Mouse (Mus musculus) layer of hippocampus, postnatal 14 days (tissue): Measurements from ENCODE around the gene Ncbp2. TPM values are rescaled to one million over a fixed set of nuclear protein-coding genes. Genes with fewer than 3 reads are reported as not detected.
A peak's percentile ranks its signal among the peaks of the same experiment; 100 is the strongest.
"Not testable (repeated sequence)": the region's sequence is repeated elsewhere in the genome, so short reads cannot be mapped to it uniquely, and the experiment has no call there.

Experiments used
- DNase-seq, 2 experiments: peaks; one replicate each; pipeline ENCODE4 v3.0.0; 2021 to 2022; ENCODE audit warnings: low spot score in 2 of 2, mixed read lengths in 1 of 2
- total RNA-seq, 2 experiments: library from RNA; stranded (reverse); gene quantifications; 2 replicates each; pipeline ENCODE4 v1.2.3; 2021

The Ncbp2 gene
- total RNA-seq, 2 experiments from 2014 or later = 47.8 to 52.5 TPM

DNA sequence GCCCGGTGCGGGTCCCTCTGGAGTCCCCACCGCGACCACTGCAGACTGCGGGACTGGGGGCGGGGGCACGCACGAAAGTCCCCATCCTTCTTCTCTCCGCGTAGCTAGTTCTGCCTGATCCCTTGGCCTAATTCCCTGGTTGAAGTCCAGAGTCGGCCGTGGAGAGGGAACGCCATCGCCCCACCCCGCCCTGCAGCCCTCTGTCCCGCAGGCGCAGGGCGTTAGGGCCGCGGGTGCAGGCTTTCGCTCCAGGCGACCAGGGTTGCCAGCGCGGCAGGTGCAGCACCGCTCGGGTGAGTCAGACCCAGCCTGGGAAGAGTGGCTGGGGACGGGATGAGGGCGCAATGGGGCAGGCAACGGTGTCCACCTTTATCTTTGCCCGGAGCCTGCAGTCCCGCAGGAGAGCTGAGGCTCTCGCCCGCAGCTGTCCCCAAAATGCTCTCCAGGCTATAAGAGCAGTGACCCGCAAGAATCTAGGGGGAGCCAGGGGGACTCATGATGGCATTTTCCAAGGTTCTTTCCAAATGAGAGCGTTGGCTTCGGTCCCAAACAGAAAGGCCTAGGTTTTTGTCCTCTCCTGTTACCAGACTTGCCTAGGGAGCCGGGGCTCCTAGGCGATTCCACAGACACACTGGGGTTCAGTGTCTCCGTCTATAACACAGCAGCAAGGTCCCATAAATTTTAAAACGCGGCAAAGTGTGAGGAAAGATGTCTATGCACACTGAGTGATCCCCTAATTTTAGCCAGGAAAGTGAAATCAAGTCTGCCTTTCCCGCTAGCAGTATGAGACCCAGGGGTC, 14.4 kb upstream of the Ncbp2 start, which contains the start of gene Pigz:
TSS of gene Pigz (plus strand) at position 101 of the 799 bp plus-strand sequence.
- peak; percentile 58 to 60 for DNase-seq

DNA sequence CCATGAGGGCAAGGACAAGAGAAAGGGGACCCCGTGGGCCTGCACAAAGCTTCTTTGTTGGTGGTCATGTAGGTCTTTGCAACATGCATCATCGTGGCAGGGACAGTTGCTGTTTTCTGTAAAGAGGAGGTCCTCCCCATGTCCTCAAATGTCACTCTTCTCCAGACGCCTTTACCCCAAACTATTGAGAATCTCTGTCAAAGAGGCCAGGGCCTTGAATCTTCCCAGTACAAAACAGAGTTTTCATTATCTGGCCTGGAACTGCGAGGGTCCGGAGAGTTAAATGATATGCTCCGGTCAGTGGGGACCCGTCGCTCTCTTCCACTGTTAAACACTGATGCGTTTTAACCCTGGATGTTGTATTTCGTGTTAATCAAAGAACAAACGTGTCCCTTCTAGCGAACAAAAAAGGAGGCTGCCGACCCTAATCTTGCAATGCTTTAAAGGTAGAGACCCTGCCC, 13.7 kb upstream of the Ncbp2 start:
- DNase-seq = no peak

DNA sequence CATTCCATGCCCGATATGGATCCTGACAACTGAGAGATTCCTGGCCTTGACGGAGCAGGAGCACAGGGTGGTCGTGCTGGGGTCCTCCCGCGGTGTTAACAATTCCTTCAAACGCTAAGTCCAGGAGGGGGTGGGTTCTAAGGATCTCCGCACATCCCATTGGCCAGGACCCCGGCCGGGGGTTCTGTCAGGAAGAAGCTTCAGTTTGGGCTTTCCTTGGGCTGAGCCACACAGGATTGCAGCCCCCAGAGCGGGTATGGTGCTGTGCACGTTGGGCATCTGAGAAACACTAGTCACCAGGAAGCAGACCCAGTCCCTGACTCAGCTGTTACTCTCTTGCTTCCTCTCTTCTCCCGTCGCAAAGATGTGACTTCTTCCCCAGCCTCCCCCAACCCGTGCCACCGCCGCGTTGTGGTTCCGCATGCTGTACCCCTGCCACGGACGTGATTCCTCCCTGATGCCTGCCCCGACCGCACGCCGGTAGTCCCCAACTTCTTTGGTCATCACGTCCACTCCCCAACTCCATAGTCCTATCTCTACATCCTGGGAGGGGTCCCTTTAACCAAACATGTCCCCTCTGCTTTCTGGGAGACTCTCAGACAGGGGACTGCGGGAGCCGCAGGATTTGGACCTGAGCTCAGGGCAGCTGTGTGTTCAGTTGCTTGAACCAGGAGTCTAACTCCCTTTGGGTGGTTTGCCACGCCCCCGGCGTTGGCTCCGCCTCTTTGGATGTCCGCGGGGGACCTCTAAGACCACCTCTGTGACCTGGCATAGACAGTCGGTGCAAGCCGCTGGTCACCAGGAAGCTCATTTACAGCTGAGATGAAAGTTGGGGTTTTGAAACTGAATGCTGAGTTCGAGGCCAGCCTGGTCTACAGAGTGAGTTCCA, 13.0 kb upstream of the Ncbp2 start:
- no peak for DNase-seq

DNA sequence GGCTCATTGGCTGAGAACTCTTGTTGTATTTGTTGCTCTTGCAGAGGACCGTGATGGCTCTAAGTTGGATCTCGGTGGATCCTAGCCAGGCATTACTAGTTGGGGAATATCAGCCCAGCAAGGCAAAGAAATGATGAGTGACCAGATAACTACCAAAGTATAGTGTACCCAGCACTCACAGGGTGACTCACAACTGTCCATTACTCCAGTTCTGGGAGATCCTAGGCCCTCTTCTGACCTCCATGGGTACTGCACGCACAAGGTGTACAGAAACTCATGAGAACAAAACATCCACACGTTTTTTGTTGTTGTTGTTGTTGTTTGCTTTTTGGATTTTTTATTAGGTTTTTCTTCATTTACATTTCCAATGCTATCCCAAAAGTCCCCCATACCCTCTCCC, 11.7 kb upstream of the Ncbp2 start:
- DNase-seq = no peak

DNA sequence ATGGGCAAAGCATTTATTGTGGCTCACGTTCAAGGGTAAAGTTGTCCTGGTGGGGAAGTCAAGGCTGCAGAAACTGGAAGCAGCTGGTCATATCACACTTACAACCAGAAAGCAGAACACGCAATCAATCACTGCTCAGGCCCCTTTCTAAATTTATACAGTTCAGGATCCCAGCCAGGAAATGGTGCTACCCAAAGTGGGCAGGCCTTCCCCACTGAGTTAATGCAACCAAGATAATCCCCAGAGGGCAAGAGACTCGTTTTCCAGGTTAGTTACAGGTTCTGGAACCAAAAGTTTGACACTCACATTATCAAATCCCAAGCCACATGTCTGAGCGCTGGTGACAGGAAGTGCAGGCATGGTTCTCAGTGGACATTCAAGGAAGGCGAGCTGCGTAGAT, 9.5 kb upstream of the Ncbp2 start:
- DNase-seq = no peak

DNA sequence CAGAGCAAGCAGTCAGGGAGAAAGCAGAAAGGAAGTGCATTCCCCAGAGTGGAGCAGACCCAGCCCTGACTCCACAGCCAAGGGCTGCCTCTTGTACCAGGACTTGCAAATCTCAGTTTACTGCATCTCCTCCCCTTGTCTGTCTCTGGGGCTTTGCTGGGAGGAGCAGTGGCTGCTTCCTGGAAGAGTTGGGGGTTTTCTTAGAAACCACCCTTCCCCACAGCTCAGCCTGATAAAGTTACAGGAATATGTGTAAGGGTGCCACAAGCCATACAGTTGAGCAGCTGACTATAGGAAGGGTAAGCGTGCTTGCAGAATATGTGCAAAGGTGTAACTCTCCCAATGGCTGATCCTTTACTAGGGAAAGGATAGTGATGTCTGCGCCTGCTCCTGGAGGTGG, 7.7 kb upstream of the Ncbp2 start:
- DNase-seq = no peak

DNA sequence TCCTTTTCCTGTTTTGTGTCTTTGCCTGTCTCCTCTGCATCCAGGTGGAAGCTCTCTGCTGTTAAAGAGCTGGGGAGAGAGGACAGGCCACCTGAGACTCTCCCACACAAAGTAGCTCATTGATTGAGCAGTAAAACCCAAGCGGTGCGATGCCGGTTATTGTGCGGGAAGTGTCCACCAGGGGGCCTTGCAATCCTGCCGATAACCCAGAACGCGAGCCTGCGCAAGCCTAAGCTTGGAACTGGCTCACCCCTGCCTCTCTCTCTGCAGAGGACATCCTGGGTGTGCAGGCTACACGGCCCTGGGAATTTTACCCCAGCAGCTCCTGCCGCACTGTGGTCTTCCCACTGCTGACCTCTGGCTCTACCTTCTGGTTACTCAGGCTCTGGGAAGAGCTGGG, 4.3 kb upstream of the Ncbp2 start:
- DNase-seq = peak; percentile 77 to 80

DNA sequence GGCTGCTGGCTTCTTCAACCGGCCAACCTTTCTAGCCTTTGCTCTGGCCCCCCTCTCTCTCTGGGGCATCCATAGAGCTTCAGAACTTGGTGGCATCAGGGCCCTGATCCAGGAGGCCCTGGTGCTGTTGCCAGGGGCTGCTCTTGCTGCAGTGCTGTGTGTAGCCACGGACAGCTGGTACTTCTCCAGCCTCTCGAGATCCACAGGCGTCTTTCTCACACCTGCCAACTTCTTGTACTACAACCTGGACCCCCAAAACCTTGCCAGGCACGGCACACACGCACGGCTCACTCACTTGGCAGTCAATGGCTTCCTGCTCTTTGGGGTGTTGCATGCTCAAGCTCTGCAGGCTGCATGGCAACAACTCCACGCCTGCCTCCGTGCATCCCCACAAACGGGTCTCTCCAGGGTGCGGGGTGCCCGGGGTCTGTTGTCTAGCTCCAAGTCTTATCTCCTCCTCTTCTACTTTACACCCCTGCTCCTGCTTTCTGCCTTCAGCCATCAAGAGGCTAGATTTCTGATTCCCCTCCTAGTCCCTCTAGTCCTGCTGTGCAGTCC, 3.5 kb upstream of the Ncbp2 start:
- DNase-seq = no peak

DNA sequence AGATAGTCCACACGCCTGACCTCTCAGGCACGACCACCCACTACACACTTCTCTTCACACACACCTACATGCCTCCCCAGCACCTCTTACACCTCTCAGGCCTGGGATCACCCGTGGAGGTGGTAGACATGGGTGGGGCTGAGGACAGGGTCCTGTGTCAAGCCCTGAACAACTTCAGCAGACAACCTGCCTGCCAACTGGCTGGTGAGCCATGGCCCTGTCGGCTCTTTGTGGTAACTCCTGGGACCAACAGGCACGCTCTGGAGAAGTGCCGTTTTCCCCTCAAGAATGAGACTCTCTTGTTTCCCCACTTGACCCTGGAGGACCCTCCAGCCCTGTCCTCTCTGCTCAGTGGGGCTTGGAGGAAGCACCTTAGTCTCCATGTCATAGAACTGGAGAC, 2.9 kb upstream of the Ncbp2 start:
- no peak for DNase-seq

DNA sequence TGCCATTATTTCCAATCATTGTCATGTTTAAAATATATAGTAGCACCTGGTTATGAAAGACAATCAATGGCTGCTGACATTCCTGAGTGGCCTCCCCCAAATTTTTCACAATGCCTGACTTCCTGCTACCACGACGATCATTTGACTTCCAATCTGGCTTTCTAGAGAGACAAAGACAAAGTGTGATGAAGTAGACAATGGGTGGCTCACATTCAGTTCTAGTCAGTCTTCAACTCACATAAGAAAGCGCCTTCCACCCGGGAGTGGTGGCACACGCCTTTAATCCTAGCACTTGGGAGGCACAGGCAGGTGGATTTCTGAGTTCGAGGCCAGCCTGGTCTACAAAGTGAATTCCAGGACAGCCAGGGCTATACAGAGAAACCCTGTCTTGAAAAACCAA, 2.3 kb upstream of the Ncbp2 start:
- not testable (repeated sequence) for DNase-seq

DNA sequence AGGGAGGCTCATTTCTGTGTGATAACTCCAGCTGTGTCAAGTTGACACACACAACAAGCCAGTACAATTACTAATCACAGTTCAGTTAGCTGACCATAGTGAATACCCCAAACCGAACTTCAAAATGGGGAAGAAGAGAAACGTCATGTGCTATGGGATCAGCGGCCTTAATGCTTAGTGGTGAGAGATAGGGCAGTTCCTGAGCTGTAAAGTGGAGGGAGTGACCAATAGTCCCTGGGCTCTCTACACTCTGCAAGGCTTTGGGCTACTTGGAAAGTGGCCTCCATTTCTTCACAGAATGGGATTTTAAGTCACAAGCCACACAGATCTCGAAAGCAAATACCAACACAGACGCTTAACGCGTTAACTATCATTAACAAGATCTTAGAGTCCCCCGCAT, 980 bp upstream of the Ncbp2 start:
- no peak for DNase-seq

DNA sequence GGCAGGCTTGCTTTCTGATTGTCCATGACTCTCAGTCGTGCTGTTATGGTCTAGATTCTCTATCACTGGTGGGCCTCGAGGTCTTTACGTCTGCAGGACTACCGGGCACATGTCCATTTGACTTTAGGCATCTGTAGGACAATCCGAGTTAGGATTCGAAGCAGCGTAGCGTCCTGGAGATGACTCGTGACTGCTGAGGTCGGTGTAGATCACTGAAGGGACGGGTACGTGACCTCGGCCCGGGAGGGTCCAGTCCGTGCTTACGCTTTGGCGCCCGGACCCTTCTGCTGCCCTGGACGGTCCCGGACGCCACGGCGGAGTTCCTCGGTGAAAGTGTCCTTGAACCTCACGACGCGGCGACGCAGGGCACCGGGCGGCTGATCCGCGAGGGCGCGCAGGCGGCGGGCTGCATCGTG, 404 bp upstream of the Ncbp2 start:
- no peak for DNase-seq

DNA sequence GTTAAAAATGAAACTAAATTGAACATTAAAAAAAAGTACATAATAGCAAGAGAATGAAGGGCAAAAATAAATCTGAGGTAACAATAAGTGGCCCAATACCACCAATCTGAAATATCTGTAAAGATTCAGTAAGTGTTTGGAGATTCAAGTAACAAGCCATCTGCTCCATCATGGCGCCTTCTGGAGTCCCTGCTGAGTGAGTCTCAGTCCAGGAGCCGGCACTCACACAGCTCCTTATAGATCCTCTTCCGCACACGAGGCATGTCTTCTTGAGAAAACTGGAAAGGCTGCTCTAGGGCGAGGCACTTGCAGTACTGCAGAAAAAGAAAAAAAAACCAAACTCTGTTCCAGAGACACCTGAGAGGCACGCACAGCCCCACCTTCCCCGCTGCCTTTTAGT, 14.9 kb downstream of the Ncbp2 start:
- no peak for DNase-seq

DNA sequence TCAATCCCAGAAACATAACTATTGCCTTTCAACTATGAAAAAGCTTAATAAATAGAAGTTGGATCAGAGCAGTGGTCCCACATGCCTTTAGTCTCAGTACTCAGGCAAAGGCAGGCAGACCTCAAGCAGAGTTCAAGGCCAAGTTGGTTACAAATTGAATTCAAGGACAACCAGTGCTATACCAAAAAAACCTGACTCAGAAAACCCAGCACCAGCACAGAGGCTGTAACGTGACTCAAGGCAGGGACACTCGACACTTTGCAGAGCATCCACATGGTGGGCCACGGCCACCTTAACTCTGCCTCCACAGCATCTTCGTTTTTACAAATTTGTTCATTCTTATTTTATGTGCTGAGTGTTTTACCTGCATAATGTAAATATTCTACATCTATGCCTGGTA, 26.9 kb downstream of the Ncbp2 start:
- no peak for DNase-seq

DNA sequence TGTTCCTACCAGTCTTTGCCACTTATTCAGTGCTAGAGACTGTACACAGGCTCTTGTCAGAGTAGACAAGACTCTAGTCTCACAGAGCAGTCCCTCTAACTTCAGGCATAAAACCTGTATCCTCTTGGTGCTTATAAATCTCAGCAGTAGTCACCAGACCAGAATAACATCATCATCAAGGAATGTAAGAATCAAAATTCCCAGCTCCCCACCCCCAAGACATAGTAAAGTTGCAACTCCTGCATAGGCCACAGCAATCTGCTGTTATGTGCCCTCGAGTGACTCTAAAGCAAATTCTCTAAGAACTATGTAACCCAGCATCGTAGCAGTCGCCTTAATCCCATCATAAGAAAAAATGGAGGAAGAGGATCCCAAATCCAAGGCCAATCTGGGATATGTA, 31.2 kb downstream of the Ncbp2 start:
- no peak for DNase-seq

DNA sequence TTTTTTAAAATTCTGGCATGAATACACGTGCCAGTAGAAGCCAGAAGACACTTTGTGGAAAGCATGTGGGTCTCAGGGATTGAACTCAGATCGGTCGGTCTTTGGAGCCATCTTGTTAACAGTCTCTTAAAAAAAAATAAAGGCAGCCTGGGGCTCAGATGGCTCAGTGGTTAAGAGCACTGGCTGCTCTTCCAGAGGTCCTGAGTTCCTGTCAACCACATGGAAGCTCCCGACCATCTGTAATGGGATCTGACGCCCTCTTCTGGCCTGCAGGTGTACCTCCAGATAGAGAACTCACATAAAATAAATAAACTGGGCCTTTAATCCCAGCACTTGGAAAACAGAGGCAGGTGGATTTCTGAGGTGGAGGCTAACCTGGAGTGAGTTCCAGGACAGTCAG, 32.6 kb downstream of the Ncbp2 start:
- DNase-seq = no peak

DNA sequence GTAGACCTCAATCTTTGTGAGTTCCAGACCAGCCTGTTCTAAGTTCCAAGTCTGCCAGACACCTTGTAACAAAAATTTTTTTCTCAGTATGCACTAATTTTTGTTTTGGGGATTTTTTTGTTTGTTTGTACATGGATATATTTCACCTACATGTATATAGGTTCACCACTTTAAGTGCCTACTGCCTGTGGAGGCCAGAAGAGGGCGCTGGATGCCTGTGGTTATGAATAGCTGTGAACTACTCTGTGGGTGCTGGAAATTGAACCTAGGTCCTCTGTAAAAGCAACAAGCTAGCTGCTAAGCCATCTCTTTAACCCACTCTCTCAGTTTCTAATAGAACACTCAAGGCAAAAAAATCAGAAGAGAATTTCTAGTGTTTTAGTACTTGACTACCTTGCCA, 43.7 kb downstream of the Ncbp2 start:
- DNase-seq = no peak

DNA sequence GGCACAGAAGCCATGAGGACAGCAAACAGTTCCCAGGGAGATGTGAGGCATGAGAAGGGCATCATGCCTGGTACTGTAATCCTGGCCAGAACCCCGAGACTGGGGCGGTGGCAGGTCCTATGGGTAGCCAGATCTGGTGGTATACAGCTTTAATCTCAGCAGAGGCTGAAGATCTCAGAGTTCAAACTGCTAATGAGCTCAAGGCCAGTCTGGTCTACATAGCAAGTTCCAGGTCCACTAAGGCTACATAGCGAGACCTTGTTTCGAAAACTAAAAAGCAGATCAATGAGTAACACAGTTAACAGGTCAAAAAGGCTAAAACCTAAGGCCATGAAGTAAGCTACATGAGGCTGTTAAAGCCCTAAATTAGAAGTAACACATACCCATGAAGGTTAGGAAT, 44.9 kb downstream of the Ncbp2 start:
- DNase-seq = no peak

DNA sequence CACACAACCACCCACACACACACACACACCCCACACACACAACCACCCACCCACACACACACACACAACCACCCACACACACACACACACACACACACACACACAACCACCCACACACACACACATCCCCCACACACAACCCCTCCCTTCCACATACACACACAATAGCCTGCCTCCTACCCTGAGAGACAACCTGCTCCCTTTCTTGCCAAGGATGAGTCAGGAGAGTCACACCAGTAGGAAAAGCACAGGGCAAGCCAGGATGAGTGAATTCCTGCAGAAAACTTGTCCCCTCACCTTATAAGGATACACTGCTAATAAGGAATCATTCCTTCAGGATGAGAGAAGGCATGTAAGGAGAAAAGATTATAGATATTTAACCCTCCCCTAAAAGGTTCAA, 45.6 kb downstream of the Ncbp2 start:
- no peak for DNase-seq

DNA sequence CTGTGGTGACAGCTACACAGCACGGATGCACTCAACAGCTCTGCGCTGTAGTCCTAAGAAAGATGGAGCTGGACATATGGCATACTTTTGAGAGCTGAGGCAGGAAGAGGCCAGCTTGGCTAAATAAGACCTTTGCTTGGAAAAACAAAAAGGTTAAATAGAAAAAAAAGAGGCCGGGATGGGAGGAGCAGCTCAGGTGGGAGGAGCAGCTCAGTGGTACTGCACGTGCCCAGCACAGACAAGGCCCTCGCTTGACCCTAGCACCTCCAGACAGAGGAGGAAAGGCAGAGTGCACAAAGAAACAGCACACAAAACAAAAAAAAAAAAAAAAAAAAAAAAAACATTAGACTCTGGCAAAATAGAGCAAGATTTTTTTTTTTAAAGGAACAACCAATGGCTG, 48.1 kb downstream of the Ncbp2 start:
- DNase-seq = no peak

DNA sequence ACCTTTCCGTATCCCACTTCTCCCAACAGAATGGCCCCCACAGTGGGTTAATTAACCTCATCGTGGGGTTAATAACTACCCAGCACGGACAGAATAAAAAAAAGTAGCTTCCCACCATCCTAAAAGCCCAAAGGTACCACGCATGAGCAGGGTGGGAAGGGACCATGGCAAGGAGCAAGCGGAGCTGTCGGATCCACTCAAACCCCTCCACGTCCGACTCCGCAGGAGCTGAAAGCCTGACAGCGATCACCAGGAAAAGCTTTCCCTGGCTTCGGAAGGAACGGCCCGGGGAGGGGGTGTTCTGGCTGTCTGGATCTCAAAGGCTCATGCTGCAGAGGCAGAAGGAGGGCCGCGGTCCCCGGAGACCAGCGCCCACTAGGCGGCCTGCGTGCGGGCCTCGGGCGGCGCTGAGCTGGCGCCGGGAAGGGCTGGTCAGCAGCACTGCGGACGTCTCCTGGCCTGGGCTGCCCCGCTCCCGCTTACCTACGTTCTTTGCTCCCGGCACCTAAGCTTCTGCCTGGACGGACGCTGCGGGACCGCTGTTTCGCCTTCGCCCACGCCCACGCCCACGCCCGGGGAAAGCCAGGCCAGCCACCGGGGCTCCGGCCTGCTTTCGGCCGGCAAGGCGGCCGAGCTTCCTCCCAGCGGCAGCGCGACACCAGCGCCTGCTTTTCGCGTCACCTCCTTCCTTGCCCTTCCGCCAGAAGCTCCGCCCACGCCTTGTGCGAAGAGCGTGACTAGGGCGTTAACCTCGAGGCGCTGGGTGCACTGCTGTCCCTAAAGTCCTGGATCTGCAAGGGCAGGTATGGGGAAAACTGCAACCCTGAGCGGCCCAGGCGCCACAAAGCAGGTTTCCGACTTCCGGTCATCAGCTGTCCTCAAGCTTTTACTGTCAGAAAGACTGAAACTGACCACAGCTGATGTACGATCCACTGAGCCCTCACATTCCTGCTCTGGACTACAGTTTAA, 54.5 kb downstream of the Ncbp2 start, which contains the start of gene Senp5:
TSS of gene Senp5 (minus strand) at position 779 of the 969 bp plus-strand sequence.
- DNase-seq = peak; percentile 83 to 90
